Mouse (Mus musculus) gastrocnemius, adult 8-10 months (tissue): ENCODE results near the gene Eef2. TPM values are rescaled to one million over a fixed set of nuclear protein-coding genes. Genes with fewer than 3 reads are reported as not detected.
"Not testable (repeated sequence)": the region's sequence is repeated elsewhere in the genome, so short reads cannot be mapped to it uniquely, and the experiment has no call there.

ENCODE experiments used
- DNase-seq, 2 experiments: peaks; one replicate each; pipeline ENCODE4 v3.0.0; 2022; ENCODE audit warnings: low spot score in 2 of 2
- total RNA-seq, 4 experiments: library from RNA; stranded (reverse); gene quantifications; 2 replicates each; pipeline ENCODE4 v1.2.4; 2022

Eef2 gene
- total RNA-seq, 4 experiments from 2014 or later = 1,293 to 1,550 (median 1,345) TPM

GRCm38 (mm10) chr10:81200141-81200540 is 23.7 kb downstream of the Eef2 start:
- DNase-seq = no peak

- DNase-seq = no peak
Measured at GRCm38 (mm10) chr10:81200605-81201287, 24.3 kb downstream of the Eef2 start.

- DNase-seq = peak in 1 of 2 experiments; percentile 78
Measured at GRCm38 (mm10) chr10:81201807-81202758, 25.7 kb downstream of the Eef2 start, which contains the start of gene Nmrk2. Nmrk2 (minus strand) TSS chr10:81202051.

- DNase-seq = no peak
Measured at GRCm38 (mm10) chr10:81202978-81203720, 26.7 kb downstream of the Eef2 start.

- DNase-seq = no peak
Measured at GRCm38 (mm10) chr10:81204137-81204536, 27.7 kb downstream of the Eef2 start.

- no peak for DNase-seq
Measured at GRCm38 (mm10) chr10:81210154-81210553, 33.7 kb downstream of the Eef2 start.

GRCm38 (mm10) chr10:81216260-81216659 is 39.8 kb downstream of the Eef2 start:
- no peak for DNase-seq

- no peak for DNase-seq
Measured at GRCm38 (mm10) chr10:81216810-81217209, 40.4 kb downstream of the Eef2 start.

GRCm38 (mm10) chr10:81217267-81217666 is 40.8 kb downstream of the Eef2 start:
- not testable (repeated sequence) for DNase-seq

- no peak for DNase-seq
Measured at GRCm38 (mm10) chr10:81217964-81218363, 41.5 kb downstream of the Eef2 start.

GRCm38 (mm10) chr10:81221402-81222015 is 45.1 kb downstream of the Eef2 start:
- no peak for DNase-seq

GRCm38 (mm10) chr10:81223731-81224130 is 47.3 kb downstream of the Eef2 start:
- not testable (repeated sequence) for DNase-seq

GRCm38 (mm10) chr10:81229735-81230437 is 53.5 kb downstream of the Eef2 start:
- no peak for DNase-seq

GRCm38 (mm10) chr10:81230438-81231332 is 54.3 kb downstream of the Eef2 start, which contains the start of gene Atcay:
Atcay (minus strand) TSS chr10:81230833.
- no peak for DNase-seq

- no peak for DNase-seq
Measured at GRCm38 (mm10) chr10:81231436-81231835, 55.0 kb downstream of the Eef2 start.
